Mouse (Mus musculus): ENCODE measurements around the gene 1700061G19Rik.

1700061G19Rik gene

DNA sequence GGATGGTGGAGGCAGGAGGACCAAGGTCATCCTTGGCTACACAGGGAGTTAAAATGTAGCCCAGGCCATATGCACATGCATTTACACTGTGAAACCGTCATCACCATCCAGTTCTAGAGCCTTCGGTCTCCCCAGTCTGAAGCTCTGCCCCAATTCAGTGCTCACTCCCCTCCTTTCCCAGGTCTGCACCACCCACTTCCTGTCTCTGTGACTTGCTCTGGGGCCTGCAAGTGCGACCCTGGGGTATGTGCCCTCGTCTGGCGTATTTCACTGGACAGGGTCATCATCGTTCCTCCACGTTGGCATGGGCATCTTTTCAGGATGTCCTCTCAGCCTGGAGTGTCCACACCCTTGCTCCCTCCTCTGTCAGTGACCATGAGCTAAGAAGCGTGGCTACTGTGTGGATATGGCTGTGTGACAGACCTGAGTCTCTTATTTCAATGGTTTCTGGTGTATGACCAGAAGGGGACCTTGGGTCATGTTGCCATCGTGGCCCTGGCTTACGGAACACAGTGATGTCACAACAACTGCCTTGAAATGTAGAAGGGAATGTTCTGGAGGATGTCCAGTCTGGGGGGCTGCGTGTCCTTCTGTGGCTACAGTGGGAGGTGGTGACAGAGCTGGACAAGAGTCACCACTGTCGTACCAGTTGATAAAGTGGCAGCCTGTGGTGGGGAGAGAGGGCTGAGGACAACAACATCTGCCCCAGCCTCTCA lies at the start of gene 1700061G19Rik:
Gene 1700061G19Rik, plus strand, starts transcription at position 542 of the 716 bp plus-strand sequence.
- in situ Hi-C loops (cut with MseI, MboI): no loop called here

- in situ Hi-C loops (cut with MseI, MboI): no loop called here
Observed at GRCm38 (mm10) chr17:56826718-56827117, 48.6 kb upstream of the 1700061G19Rik start.

DNA sequence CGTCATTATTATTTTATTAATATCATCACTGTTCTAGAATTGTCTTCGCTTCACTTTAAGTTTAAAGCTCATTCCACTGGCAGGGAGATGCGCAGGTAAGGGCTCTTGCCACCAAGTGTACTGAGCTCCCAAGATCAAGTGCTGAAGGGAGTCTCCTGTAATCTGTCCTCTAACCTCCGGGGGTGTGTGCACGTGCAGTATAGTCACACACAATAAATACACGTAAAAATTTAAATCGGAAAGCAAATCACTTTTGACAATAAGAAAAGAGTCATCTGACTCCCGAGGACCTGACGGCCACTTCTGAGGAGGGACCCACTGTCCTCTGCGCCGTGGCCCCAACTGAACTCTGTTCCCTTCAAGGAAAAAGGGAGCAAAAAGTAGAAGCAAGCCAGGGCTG lies 46.1 kb upstream of the 1700061G19Rik start:
- in situ Hi-C loops (cut with MseI, MboI): no loop called here

DNA sequence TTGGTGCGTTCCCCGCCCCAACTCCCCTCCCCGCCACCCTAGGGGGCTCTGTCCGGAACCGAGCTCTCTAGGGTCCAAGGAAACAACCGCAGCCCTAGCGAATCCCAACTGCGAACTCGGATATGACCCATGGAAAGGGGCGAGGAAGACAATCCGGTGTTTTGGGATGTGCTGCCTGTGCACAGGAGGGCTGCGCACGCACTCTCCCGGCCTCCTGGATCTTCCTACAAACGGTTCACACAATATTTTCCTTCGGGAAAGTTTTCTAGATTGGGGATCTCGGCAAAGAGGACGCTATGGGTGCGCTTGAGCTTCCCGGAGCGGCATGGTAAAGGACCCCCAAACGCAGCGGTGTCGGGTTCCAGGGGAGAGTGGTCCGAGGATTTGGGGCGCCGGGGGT lies 45.5 kb upstream of the 1700061G19Rik start:
- in situ Hi-C loops (cut with MseI, MboI): no loop called here

GRCm38 (mm10) chr17:56830411-56831110 lies 44.7 kb upstream of the 1700061G19Rik start, which contains the start of gene Rfx2:
Gene Rfx2 (minus strand): TSS chr17:56831013.
- in situ Hi-C loops (cut with MseI, MboI): no loop called here

GRCm38 (mm10) chr17:56831111-56831816 lies 44.0 kb upstream of the 1700061G19Rik start:
- in situ Hi-C loops (cut with MseI, MboI): no loop called here

GRCm38 (mm10) chr17:56832918-56833317 lies 42.4 kb upstream of the 1700061G19Rik start:
- in situ Hi-C loops (cut with MseI, MboI): no loop called here

DNA sequence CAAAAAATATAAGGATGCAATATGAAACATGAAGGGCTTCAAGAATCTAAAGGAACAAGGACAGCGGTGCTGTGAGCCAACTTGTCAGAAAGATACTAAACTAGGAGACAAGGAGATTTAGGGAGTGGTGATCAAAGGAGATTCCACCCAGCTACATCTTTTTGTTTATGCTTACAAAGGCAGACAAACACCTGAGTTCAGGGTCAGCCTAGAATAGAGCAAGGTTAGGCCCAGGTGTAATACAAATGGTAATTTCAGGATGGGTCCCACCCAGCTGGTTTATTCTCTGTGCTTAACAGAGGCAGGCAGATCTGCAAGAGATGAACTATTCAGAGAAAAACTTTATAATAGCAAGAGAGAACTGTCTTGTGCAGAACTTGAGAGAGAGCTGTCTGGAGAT lies 41.9 kb upstream of the 1700061G19Rik start:
- in situ Hi-C loops (cut with MseI, MboI): no loop called here

DNA sequence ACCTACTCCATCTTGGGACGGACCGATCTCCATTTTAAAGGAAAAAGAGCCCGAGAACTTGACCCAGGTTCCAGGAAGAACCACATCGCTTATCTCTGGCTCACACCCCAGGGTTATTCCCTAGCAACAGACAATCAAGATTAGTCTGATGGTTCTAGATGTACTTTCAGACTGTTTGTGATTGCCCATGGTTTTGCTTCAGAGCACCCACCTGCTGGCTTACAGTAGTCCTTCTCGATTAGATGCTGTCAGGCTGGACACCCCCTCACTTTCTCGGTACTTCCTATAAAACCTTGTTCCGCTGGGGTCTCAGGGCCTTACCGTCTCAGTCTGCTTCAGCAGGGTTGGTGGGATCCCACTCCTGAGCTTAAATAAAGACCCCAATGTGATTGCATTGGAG lies 38.9 kb upstream of the 1700061G19Rik start:
- in situ Hi-C loops (cut with MseI, MboI): no loop called here

- in situ Hi-C loops (cut with MseI, MboI): no loop called here
Observed at GRCm38 (mm10) chr17:56840524-56840923, 34.8 kb upstream of the 1700061G19Rik start.

GRCm38 (mm10) chr17:56842173-56842572 lies 33.1 kb upstream of the 1700061G19Rik start:
- in situ Hi-C loops (cut with MseI, MboI): no loop called here

DNA sequence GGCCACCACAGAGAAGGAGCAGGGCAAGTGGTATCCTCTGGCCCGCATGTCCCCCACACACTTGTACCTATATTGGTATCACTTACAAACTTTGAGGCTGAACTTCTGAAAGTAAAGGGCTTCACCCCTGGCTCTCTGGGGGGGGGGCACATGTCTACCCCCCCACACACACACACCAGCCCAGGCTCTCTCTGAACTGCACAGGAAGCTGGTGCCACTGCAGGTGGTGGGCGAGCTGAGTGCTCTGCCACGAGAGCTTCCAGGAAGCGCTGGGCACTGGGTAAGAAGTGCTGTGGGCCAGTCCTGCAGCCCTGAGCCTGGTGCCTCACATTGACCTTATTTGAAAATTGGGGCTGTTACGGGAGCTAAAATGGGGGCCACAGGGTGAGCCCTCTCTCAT lies 31.6 kb upstream of the 1700061G19Rik start:
- in situ Hi-C loops (cut with MseI, MboI): no loop called here

DNA sequence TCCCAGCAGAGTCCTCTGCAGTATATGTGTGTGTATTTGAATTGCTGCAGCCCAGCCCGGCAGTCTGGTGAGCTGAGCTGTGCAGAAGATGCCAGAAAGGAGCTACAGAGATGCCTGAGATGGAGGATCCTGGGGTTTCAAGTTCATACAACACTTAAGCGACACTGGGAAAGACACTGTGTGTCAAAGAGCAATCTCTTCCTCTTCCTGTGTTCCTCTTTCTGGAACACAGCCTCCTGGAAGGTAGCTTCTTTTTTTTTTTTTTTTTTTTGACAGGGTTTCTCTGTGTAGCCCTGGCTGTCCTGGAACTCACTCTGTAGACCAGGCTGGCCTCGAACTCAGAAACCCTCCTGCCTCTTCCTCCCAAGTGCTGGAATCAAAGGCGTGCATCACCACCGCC lies 26.5 kb upstream of the 1700061G19Rik start:
- in situ Hi-C loops (cut with MseI, MboI): no loop called here

- in situ Hi-C loops (cut with MseI, MboI): no loop called here
Observed at GRCm38 (mm10) chr17:56849710-56850109, 25.6 kb upstream of the 1700061G19Rik start.

DNA sequence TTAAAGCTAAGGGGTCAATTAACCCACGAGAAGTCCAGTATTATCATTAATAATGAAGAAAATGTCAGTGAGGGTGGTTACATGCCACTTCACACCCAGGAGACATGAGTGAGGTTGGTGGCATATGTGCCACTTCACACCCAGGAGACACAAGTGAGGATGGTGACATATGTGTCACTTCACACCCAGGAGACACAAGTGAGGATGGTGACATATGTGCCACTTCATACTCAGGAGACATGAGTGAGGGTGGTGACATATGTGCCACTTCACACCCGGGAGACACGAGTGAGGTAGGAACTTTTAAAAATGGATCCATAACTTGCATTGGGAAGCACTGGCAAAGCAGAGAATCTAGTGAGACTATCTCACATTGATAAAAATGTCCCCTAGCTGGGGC lies 24.1 kb upstream of the 1700061G19Rik start:
- in situ Hi-C loops (cut with MseI, MboI): no loop called here

DNA sequence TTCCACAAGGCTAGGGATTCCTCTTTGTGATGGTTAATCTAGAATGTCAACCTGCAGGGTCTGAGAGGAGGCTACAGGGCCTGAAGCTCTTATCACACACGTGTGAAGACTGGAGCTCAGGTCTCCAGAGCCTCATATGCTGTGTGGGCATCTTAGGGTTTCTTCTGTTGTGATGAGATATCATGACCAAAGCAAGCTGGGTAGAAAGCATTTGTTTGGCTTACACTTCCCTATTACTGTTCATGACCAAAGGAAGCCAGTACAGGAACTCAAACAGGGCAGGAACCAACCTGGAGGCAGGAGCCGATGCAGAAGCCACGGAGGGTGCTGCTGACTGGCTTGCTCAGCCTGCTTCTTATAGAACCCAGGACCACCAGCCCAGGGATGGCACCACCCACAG lies 19.9 kb upstream of the 1700061G19Rik start:
- in situ Hi-C loops (cut with MseI, MboI): loop anchor here in 1 of 2 experiments (5.0 kb wide), 1 partner anchor 38 kb away; no protein-coding TSS in a partner anchor

- in situ Hi-C loops (cut with MseI, MboI): loop anchor here in 1 of 2 experiments (5.0 kb wide), 1 partner anchor 41 kb away; no protein-coding TSS in a partner anchor
Observed at GRCm38 (mm10) chr17:56858216-56858615, 17.1 kb upstream of the 1700061G19Rik start.

DNA sequence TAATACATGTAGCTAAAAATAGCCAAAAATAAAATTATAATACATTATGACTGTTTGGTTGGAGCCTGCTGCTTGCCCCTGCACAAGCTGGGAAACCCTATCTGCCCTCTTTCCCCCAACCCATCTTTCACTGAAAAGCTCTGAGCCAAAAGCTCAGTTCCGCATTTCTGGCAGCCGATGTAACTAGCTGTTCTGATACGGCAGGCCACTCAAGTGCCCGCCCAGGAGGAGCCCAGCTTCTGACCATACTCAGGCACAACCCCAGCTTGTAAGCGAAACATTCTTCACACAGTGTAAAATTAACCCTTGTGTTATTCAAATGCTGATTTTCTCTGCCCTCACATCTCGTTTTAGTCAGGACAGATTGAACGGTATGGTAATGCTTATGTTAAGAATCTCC lies 16.4 kb upstream of the 1700061G19Rik start:
- in situ Hi-C loops (cut with MseI, MboI): loop anchor here in 1 of 2 experiments (5.0 kb wide), 1 partner anchor 42 kb away; no protein-coding TSS in a partner anchor

GRCm38 (mm10) chr17:56861197-56861596 lies 14.1 kb upstream of the 1700061G19Rik start:
- in situ Hi-C loops (cut with MseI, MboI): no loop called here

DNA sequence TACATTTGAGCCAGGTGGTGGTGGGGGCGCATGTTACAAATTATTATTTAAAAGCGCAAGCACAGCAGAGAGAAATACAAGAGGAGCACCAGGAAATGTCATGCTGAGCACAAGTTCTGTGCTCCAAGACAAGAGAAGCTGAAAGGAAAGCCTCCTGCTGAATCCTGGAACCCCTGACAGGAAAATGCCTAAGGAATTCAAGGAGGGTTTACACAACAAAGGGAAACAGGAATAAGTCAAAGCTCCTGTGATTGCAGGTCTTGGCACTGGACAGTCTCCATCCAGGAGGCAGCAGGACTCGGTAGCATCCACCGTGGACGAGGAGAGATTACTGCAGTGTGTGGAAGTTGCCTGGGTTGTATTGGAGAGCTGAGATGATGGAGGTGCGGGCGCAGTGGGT lies 9.2 kb upstream of the 1700061G19Rik start:
- in situ Hi-C loops (cut with MseI, MboI): no loop called here

- in situ Hi-C loops (cut with MseI, MboI): no loop called here
Observed at GRCm38 (mm10) chr17:56869481-56869977, 5.7 kb upstream of the 1700061G19Rik start.
